ENCODE assay signal across 15 mouse cellular contexts in genomic region chr1:69437042-69437441, GRCm38 (mm10).
DNase-seq lines count a peak whose midpoint lies in the region; ATAC-seq lines count a peak whose summit lies in the region.
"Had no signal": no experiment of that assay in that cellular context is flagged by ENCODE, and none has a peak within 500 bp of the region (broad histone marks: within the 10 kb centered on the region; RNA-seq: fewer than 3 reads in every experiment).

No protein-coding gene starts in this region.

- intact Hi-C loops in left cerebral cortex, postnatal 25 days (cut with DNase I), result no loop called here

- ATAC-seq in frontal cortex, adult (ENCODE audit: low TSS enrichment), result peak; percentile 80
- ATAC-seq: activated CD4-positive, CD25-positive, alpha-beta regulatory T cell, adult 4 months; midbrain, embryonic 16.5 days had no signal

- DNase-seq in frontal cortex, postnatal 25 days (ENCODE audit: low spot score in 2 of 2), result no peak
- DNase-seq in layer of hippocampus, adult 9-11 months, result peak; percentile 88
- DNase-seq in left cerebral cortex, postnatal 25 days (ENCODE audit: low spot score in 2 of 2), result peak; percentile 37 to 77
- DNase-seq in right cerebral cortex, postnatal 4 days, result peak; percentile 10
- DNase-seq in adrenal gland, postnatal 25 days, result no peak
- DNase-seq in urinary bladder, adult 2 months (ENCODE audit: low spot score), result no peak
- no peak for DNase-seq in kidney, postnatal 14 days
- DNase-seq: adrenal gland, postnatal 10 days; cerebellum, adult 11 months; cerebellum, postnatal 36 days; kidney, adult 11 months; kidney, postnatal 10 days had no signal

Comparison
In these comparisons a context has a peak if more than half of its experiments do, and no peak if none do; other contexts are left out.
1. DNase-seq: peak in layer of hippocampus, adult 9-11 months (single experiment), left cerebral cortex, postnatal 25 days (2 of 2) and right cerebral cortex, postnatal 4 days (single experiment); none in frontal cortex, postnatal 25 days (0 of 2), adrenal gland, postnatal 25 days (single experiment), urinary bladder, adult 2 months (single experiment) and kidney, postnatal 14 days (single experiment).